Mouse (Mus musculus) lung, postnatal 4 days (tissue): ENCODE results near the gene Olfr437.
"Not testable (repeated sequence)": the region's sequence is repeated elsewhere in the genome, so short reads cannot be mapped to it uniquely, and the experiment has no call there.

Experiments used
- DNase-seq, 2 experiments: peaks; one replicate each; pipeline ENCODE4 v3.0.0; 2021

Gene Olfr437

GRCm38 (mm10) chr6:43162982-43163381, at the start of gene Olfr437:
Gene Olfr437 (plus strand): TSS chr6:43163282.
- DNase-seq = no peak

GRCm38 (mm10) chr6:43146267-43146666, 16.8 kb upstream of the Olfr437 start, which contains the start of gene Olfr237-ps1:
Gene Olfr237-ps1 (plus strand): TSS chr6:43146567.
- not testable (repeated sequence) for DNase-seq

- no peak for DNase-seq
Observed at GRCm38 (mm10) chr6:43159502-43159901, 3.6 kb upstream of the Olfr437 start.

- no peak for DNase-seq
Observed at GRCm38 (mm10) chr6:43167246-43167645, 4.2 kb downstream of the Olfr437 start.

- DNase-seq = no peak
Observed at GRCm38 (mm10) chr6:43171840-43172239, 8.8 kb downstream of the Olfr437 start, which contains the start of gene Olfr13. Gene Olfr13 (plus strand): TSS chr6:43172140.

- no peak for DNase-seq
Observed at GRCm38 (mm10) chr6:43178129-43178528, 15.0 kb downstream of the Olfr437 start.

GRCm38 (mm10) chr6:43178584-43179501, 15.8 kb downstream of the Olfr437 start:
- DNase-seq = no peak

GRCm38 (mm10) chr6:43190986-43191385, 27.9 kb downstream of the Olfr437 start:
- DNase-seq = no peak

GRCm38 (mm10) chr6:43196781-43197180, 33.7 kb downstream of the Olfr437 start, which contains the start of gene Olfr435:
Gene Olfr435 (plus strand): TSS chr6:43197146.
- DNase-seq = no peak

- no peak for DNase-seq
Observed at GRCm38 (mm10) chr6:43198094-43198493, 35.0 kb downstream of the Olfr437 start.

GRCm38 (mm10) chr6:43202786-43203185, 39.7 kb downstream of the Olfr437 start:
- no peak for DNase-seq

GRCm38 (mm10) chr6:43205355-43205754, 42.3 kb downstream of the Olfr437 start:
- no peak for DNase-seq

GRCm38 (mm10) chr6:43212873-43213272, 49.8 kb downstream of the Olfr437 start, which contains the start of gene Olfr434:
Gene Olfr434 (plus strand): TSS chr6:43213021.
- DNase-seq = not testable (repeated sequence)
